Mouse (Mus musculus) cerebellum, adult 11 months (tissue): ENCODE measurements at regions not wholly inside any gene's neighbourhood (a gene's known extent, or its start where the extent isn't known, plus 50 kb on each side); places are given as distances from the start of the nearest gene placed in this dataset.
A peak's percentile ranks its signal among the peaks of the same experiment; 100 is the strongest.

ENCODE experiments used
- DNase-seq: peaks from one replicate; pipeline ENCODE4 v3.0.0; 2022

- no peak for DNase-seq
These were observed 298.3 kb downstream of the Bcor start for GRCm38 (mm10) chrX:11861892-11862291.

- DNase-seq: no peak
These were observed 297.0 kb downstream of the Bcor start for GRCm38 (mm10) chrX:11863106-11863505.

- no peak for DNase-seq
These were observed 286.2 kb downstream of the Bcor start for GRCm38 (mm10) chrX:11873913-11874312.

- DNase-seq: no peak
These were observed 283.5 kb downstream of the Bcor start for GRCm38 (mm10) chrX:11876636-11877035.

GRCm38 (mm10) chrX:11878028-11878427 lies 282.1 kb downstream of the Bcor start:
- no peak for DNase-seq

- no peak for DNase-seq
These were observed 279.2 kb downstream of the Bcor start for GRCm38 (mm10) chrX:11880972-11881371.

GRCm38 (mm10) chrX:11883738-11884716 lies 276.1 kb downstream of the Bcor start:
- DNase-seq: no peak

GRCm38 (mm10) chrX:11892396-11892795 lies 267.8 kb downstream of the Bcor start:
- DNase-seq: no peak

- no peak for DNase-seq
These were observed 266.4 kb downstream of the Bcor start for GRCm38 (mm10) chrX:11893606-11894279.

GRCm38 (mm10) chrX:11894280-11894662 lies 265.9 kb downstream of the Bcor start:
- DNase-seq: no peak

- peak; percentile 10 for DNase-seq
These were observed 264.8 kb downstream of the Bcor start for GRCm38 (mm10) chrX:11895396-11895795.

GRCm38 (mm10) chrX:11898280-11898679 lies 261.9 kb downstream of the Bcor start:
- no peak for DNase-seq

GRCm38 (mm10) chrX:11899051-11899450 lies 261.1 kb downstream of the Bcor start:
- no peak for DNase-seq

- no peak for DNase-seq
These were observed 260.2 kb downstream of the Bcor start for GRCm38 (mm10) chrX:11899914-11900313.

- no peak for DNase-seq
These were observed 258.4 kb downstream of the Bcor start for GRCm38 (mm10) chrX:11901791-11902190.

- DNase-seq: no peak
These were observed 256.9 kb downstream of the Bcor start for GRCm38 (mm10) chrX:11903116-11903700.

GRCm38 (mm10) chrX:11905231-11905630 lies 254.9 kb downstream of the Bcor start:
- no peak for DNase-seq

GRCm38 (mm10) chrX:11907167-11907566 lies 253.0 kb downstream of the Bcor start:
- DNase-seq: no peak

- DNase-seq: no peak
These were observed 244.2 kb downstream of the Bcor start for GRCm38 (mm10) chrX:11915984-11916383.

- DNase-seq: no peak
These were observed 239.9 kb downstream of the Bcor start for GRCm38 (mm10) chrX:11920231-11920630.

- DNase-seq: no peak
These were observed 235.4 kb downstream of the Bcor start for GRCm38 (mm10) chrX:11924639-11925302.

GRCm38 (mm10) chrX:11926868-11927535 lies 233.2 kb downstream of the Bcor start:
- no peak for DNase-seq

GRCm38 (mm10) chrX:11929448-11929847 lies 230.7 kb downstream of the Bcor start:
- DNase-seq: no peak
